Mouse (Mus musculus) limb, embryonic 11.5 days (tissue): ENCODE data around the gene Nccrp1. TPM values are rescaled to one million over a fixed set of nuclear protein-coding genes. Genes with fewer than 3 reads are reported as not detected.

Experiments
- ATAC-seq: fragments of 200-750 bp; cut with Nextera tagmentation; 2 replicates; pipeline ENCODE4 v1.8.0; 2017; ENCODE audit warnings: low read depth; ENCODE audit not compliant: insufficient number of reproducible peaks, low FRiP score, low TSS enrichment
- DNase-seq: peaks from one replicate; pipeline ENCODE4 v3.0.0-alpha.2; 2015; ENCODE audit warnings: low spot score
- H3K27ac ChIP-seq: fragments of 300-500 bp; sonication (generic); replicated peaks from 2 replicates; pipeline ENCODE4 v1.5.1; 2014; ENCODE audit warnings: low read depth, mild to moderate bottlenecking, low read length
- H3K27me3 ChIP-seq: fragments of 300-500 bp; sonication (generic); 2 replicates; pipeline ENCODE4 v1.6.1; 2014; ENCODE audit warnings: mild to moderate bottlenecking, low read length, mixed read lengths; ENCODE audit not compliant: control insufficient read depth, insufficient read depth
- H3K36me3 ChIP-seq: fragments of 300-500 bp; sonication (generic); 2 replicates; pipeline ENCODE4 v1.6.1; 2014; ENCODE audit warnings: mild to moderate bottlenecking, low read length, moderate library complexity, mixed read lengths; ENCODE audit not compliant: control insufficient read depth, insufficient read depth
- H3K4me1 ChIP-seq: fragments of 300-500 bp; sonication (generic); 2 replicates; pipeline ENCODE4 v1.6.1; 2014; ENCODE audit warnings: low read length, mixed read lengths; ENCODE audit not compliant: control insufficient read depth, insufficient read depth
- H3K4me2 ChIP-seq: fragments of 300-500 bp; sonication (generic); 2 replicates; pipeline ENCODE4 v1.6.1; 2014; ENCODE audit warnings: low read depth, mild to moderate bottlenecking, moderate library complexity; ENCODE audit not compliant: severe bottlenecking
- H3K4me3 ChIP-seq: fragments of 300-500 bp; sonication (generic); 2 replicates; pipeline ENCODE4 v1.5.1; 2014; ENCODE audit warnings: low read depth, low read length
- H3K9ac ChIP-seq: fragments of 300-500 bp; sonication (generic); 2 replicates; pipeline ENCODE4 v1.6.1; 2014; ENCODE audit warnings: mild to moderate bottlenecking, low read length
- H3K9me3 ChIP-seq: fragments of 300-500 bp; sonication (generic); 2 replicates; pipeline ENCODE4 v1.6.1; 2016; ENCODE audit warnings: low read length; ENCODE audit not compliant: control insufficient read depth
- WGBS: fragments of 180-500 bp; shearing (Covaris S2); extraction: QIAGEN DNeasy Blood & Tissue Kit; methylation state at CpG from one replicate; pipeline ENCODE4 v1.1.7; 2014; 5-methylcytosine and 5-hydroxymethylcytosine counted together
- polyA plus RNA-seq: library from polyadenylated mRNA; unstranded; fragments of >200 nt; fragmentation: Nextera tagmentation; extraction: Ambion mirVana; gene quantifications from 2 replicates; pipeline ENCODE4 v1.2.1, GENCODE M21; 2014

Gene Nccrp1
- polyA plus RNA-seq, 1 experiment from 2014 or later, result not detected

GRCm38 (mm10) chr7:28562371-28562770 is 15.3 kb upstream of the Nccrp1 start:
- WGBS, result 93% methylated on average over 13 of the region's 13 CpGs
- no peak overlapping the region for H3K4me3 ChIP-seq
- no peak for DNase-seq
- H3K4me1 ChIP-seq, result no peaks in the 10 kb centered on the region
- no peak overlapping the region for H3K4me2 ChIP-seq
- no peak for ATAC-seq
- no peaks in the 10 kb centered on the region for H3K9me3 ChIP-seq
- peaks cover 32% of the 10 kb centered on the region for H3K36me3 ChIP-seq
- no peaks in the 10 kb centered on the region for H3K27me3 ChIP-seq
- H3K9ac ChIP-seq, result no peak overlapping the region
- H3K27ac ChIP-seq, result no peak overlapping the region

- WGBS, result 89% methylated on average over 11 of the region's 11 CpGs
- no peaks in the 10 kb centered on the region for H3K27me3 ChIP-seq
- peaks cover 31% of the 10 kb centered on the region for H3K36me3 ChIP-seq
- H3K9ac ChIP-seq, result no peak overlapping the region
- H3K4me3 ChIP-seq, result no peak overlapping the region
- H3K4me1 ChIP-seq, result no peaks in the 10 kb centered on the region
- ATAC-seq, result no peak
- no peak for DNase-seq
- no peak overlapping the region for H3K27ac ChIP-seq
- H3K4me2 ChIP-seq, result no peak overlapping the region
- H3K9me3 ChIP-seq, result no peaks in the 10 kb centered on the region
Observed at GRCm38 (mm10) chr7:28561967-28562366, 14.9 kb upstream of the Nccrp1 start.

GRCm38 (mm10) chr7:28560856-28561255 is 13.8 kb upstream of the Nccrp1 start:
- Histone ChIP-seq H3K9me3 (no peaks in the 10 kb centered on the region), H3K27me3 (no peaks in the 10 kb centered on the region), H3K9ac (no peak overlapping the region), H3K36me3 (peaks cover 29% of the 10 kb centered on the region), H3K27ac (no peak overlapping the region), H3K4me2 (no peak overlapping the region), H3K4me3 (no peak overlapping the region), H3K4me1 (no peaks in the 10 kb centered on the region)
- DNase-seq, result no peak
- 95% methylated on average over 10 of the region's 10 CpGs for WGBS
- ATAC-seq, result no peak

- ATAC-seq (no peak), DNase-seq (no peak)
- no peak overlapping the region for H3K27ac ChIP-seq
- H3K27me3 ChIP-seq, result no peaks in the 10 kb centered on the region
- no peaks in the 10 kb centered on the region for H3K4me1 ChIP-seq
- H3K4me2 ChIP-seq, result no peak overlapping the region
- H3K4me3 ChIP-seq, result no peak overlapping the region
- H3K9ac ChIP-seq, result no peak overlapping the region
- no peaks in the 10 kb centered on the region for H3K9me3 ChIP-seq
- 45% methylated on average over 4 of the region's 4 CpGs for WGBS
- peaks cover 16% of the 10 kb centered on the region for H3K36me3 ChIP-seq
Observed at GRCm38 (mm10) chr7:28558486-28558885, 11.4 kb upstream of the Nccrp1 start.

- no peaks in the 10 kb centered on the region for H3K4me1 ChIP-seq
- peaks cover 14% of the 10 kb centered on the region for H3K36me3 ChIP-seq
- no peaks in the 10 kb centered on the region for H3K27me3 ChIP-seq
- no peak overlapping the region for H3K27ac ChIP-seq
- no peaks in the 10 kb centered on the region; the same call in 1 of the 2 replicates for H3K9me3 ChIP-seq
- H3K4me3 ChIP-seq, result no peak overlapping the region
- WGBS, result 74% methylated on average over 6 of the region's 6 CpGs
- ATAC-seq (no peak), DNase-seq (no peak)
- no peak overlapping the region for H3K4me2 ChIP-seq
- no peak overlapping the region for H3K9ac ChIP-seq
Observed at GRCm38 (mm10) chr7:28557708-28558107, 10.7 kb upstream of the Nccrp1 start.

- no peak overlapping the region for H3K9ac ChIP-seq
- DNase-seq, result no peak
- H3K9me3 ChIP-seq, result no peaks in the 10 kb centered on the region; the same call in 1 of the 2 replicates
- no peak for ATAC-seq
- H3K36me3 ChIP-seq, result peaks cover 9% of the 10 kb centered on the region
- no peak overlapping the region for H3K4me2 ChIP-seq
- no peak overlapping the region for H3K27ac ChIP-seq
- no peaks in the 10 kb centered on the region for H3K27me3 ChIP-seq
- 71% methylated on average over 5 of the region's 5 CpGs for WGBS
- H3K4me1 ChIP-seq, result no peaks in the 10 kb centered on the region
- H3K4me3 ChIP-seq, result no peak overlapping the region
Observed at GRCm38 (mm10) chr7:28557069-28557468, 10.0 kb upstream of the Nccrp1 start.

GRCm38 (mm10) chr7:28555939-28556535 is 9.0 kb upstream of the Nccrp1 start:
- H3K36me3 ChIP-seq, result peaks cover 6% of the 10 kb centered on the region
- no peaks in the 10 kb centered on the region for H3K27me3 ChIP-seq
- H3K9ac ChIP-seq, result no peak overlapping the region
- no peak overlapping the region for H3K4me2 ChIP-seq
- WGBS, result 18% methylated on average over 5 of the region's 5 CpGs
- H3K27ac ChIP-seq, result no peak overlapping the region
- no peak overlapping the region for H3K4me3 ChIP-seq
- no peaks in the 10 kb centered on the region for H3K4me1 ChIP-seq
- ATAC-seq, result no peak
- no peak for DNase-seq
- no peaks in the 10 kb centered on the region; the same call in 1 of the 2 replicates for H3K9me3 ChIP-seq

GRCm38 (mm10) chr7:28553076-28553475 is 6.0 kb upstream of the Nccrp1 start:
- Histone ChIP-seq H3K36me3 (no peaks in the 10 kb centered on the region), H3K9me3 (no peaks in the 10 kb centered on the region; the same call in 1 of the 2 replicates), H3K4me1 (no peaks in the 10 kb centered on the region), H3K9ac (no peak overlapping the region), H3K4me3 (no peak overlapping the region), H3K4me2 (no peak overlapping the region), H3K27ac (no peak overlapping the region), H3K27me3 (no peaks in the 10 kb centered on the region)
- ATAC-seq, result no peak
- WGBS, result 90% methylated on average over 6 of the region's 6 CpGs
- no peak for DNase-seq

GRCm38 (mm10) chr7:28547628-28548027 is 574 bp upstream of the Nccrp1 start:
- 70% methylated on average over 7 of the region's 7 CpGs for WGBS
- Histone ChIP-seq H3K36me3 (no peaks in the 10 kb centered on the region), H3K27me3 (peaks cover 39% of the 10 kb centered on the region), H3K9ac (no peak overlapping the region), H3K27ac (no peak overlapping the region), H3K4me1 (peaks cover 4% of the 10 kb centered on the region; the same call in 1 of the 2 replicates), H3K4me3 (no peak overlapping the region), H3K4me2 (no peak overlapping the region), H3K9me3 (no peaks in the 10 kb centered on the region; the same call in 1 of the 2 replicates)
- DNase-seq, result no peak
- no peak for ATAC-seq
